Mouse (Mus musculus) spleen, embryonic (tissue): ENCODE results near the gene Tsga10ip.

Experiments
- CTCF ChIA-PET: fragments of 350-600 bp; sonication (Branson Sonifier 250); formaldehyde crosslinking; loops from one replicate; lab custom pipeline; 2022; lab: Charles Lee

Tsga10ip gene

GRCm38 (mm10) chr19:5395371-5395770 lies 7.0 kb downstream of the Tsga10ip start:
- CTCF ChIA-PET, result no interaction called here

- CTCF ChIA-PET, result no interaction called here
These were observed 8.2 kb downstream of the Tsga10ip start for GRCm38 (mm10) chr19:5394168-5394567.

GRCm38 (mm10) chr19:5392892-5393291 lies 9.4 kb downstream of the Tsga10ip start:
- CTCF ChIA-PET, result interaction anchor here (0.6 kb wide), 1 partner anchor 106 kb away, joined by 5 read pairs; no protein-coding TSS in a partner anchor

- CTCF ChIA-PET, result interaction anchor here (0.6 to 1.2 kb wide), 5 partner anchors 13 to 427 kb away, joined by 3 to 4 read pairs (median 3); no protein-coding TSS in a partner anchor
These were observed 11.9 kb downstream of the Tsga10ip start for GRCm38 (mm10) chr19:5390416-5390815.

- CTCF ChIA-PET, result interaction anchor here (1.1 kb wide), 2 partner anchors 15 to 16 kb away, joined by 3 to 4 read pairs; no protein-coding TSS in a partner anchor
These were observed 12.7 kb downstream of the Tsga10ip start for GRCm38 (mm10) chr19:5389647-5390046.

GRCm38 (mm10) chr19:5388588-5389242 lies 13.6 kb downstream of the Tsga10ip start, which contains the start of gene Sart1:
Gene Sart1, minus strand, starts transcription at chr19:5388703.
- CTCF ChIA-PET, result interaction anchor here (0.6 kb wide), 1 partner anchor 96 kb away, joined by 3 read pairs; no protein-coding TSS in a partner anchor

GRCm38 (mm10) chr19:5388011-5388441 lies 14.3 kb downstream of the Tsga10ip start:
- CTCF ChIA-PET, result interaction anchor here (0.6 kb wide), 1 partner anchor 95 kb away, joined by 3 read pairs; no protein-coding TSS in a partner anchor

GRCm38 (mm10) chr19:5384715-5385114 lies 17.6 kb downstream of the Tsga10ip start:
- CTCF ChIA-PET, result no interaction called here

- CTCF ChIA-PET, result no interaction called here
These were observed 19.0 kb downstream of the Tsga10ip start for GRCm38 (mm10) chr19:5383326-5383725.

- CTCF ChIA-PET, result no interaction called here
These were observed 24.9 kb downstream of the Tsga10ip start for GRCm38 (mm10) chr19:5377446-5377845.

GRCm38 (mm10) chr19:5374748-5375147 lies 27.6 kb downstream of the Tsga10ip start:
- CTCF ChIA-PET, result no interaction called here

GRCm38 (mm10) chr19:5374177-5374576 lies 28.1 kb downstream of the Tsga10ip start:
- CTCF ChIA-PET, result no interaction called here

GRCm38 (mm10) chr19:5372724-5373123 lies 29.6 kb downstream of the Tsga10ip start:
- CTCF ChIA-PET, result no interaction called here

GRCm38 (mm10) chr19:5370932-5371331 lies 31.4 kb downstream of the Tsga10ip start:
- CTCF ChIA-PET, result no interaction called here

- CTCF ChIA-PET, result interaction anchor here (0.7 kb wide), 1 partner anchor 29 kb away, joined by 3 read pairs; no protein-coding TSS in a partner anchor
These were observed 34.9 kb downstream of the Tsga10ip start for GRCm38 (mm10) chr19:5367455-5367854.

GRCm38 (mm10) chr19:5367053-5367359 lies 35.3 kb downstream of the Tsga10ip start, which contains the start of gene Banf1:
Gene Banf1, minus strand, starts transcription at chr19:5367168.
- CTCF ChIA-PET, result interaction anchor here (0.7 kb wide), 1 partner anchor 29 kb away, joined by 3 read pairs; no protein-coding TSS in a partner anchor

GRCm38 (mm10) chr19:5366175-5367052 lies 35.9 kb downstream of the Tsga10ip start, which contains the start of gene Eif1ad:
Gene Eif1ad, plus strand, starts transcription at chr19:5366741.
- CTCF ChIA-PET, result interaction anchor here (0.7 kb wide), 1 partner anchor 345 kb away, joined by 3 read pairs; no protein-coding TSS in a partner anchor

GRCm38 (mm10) chr19:5365751-5366150 lies 36.6 kb downstream of the Tsga10ip start:
- CTCF ChIA-PET, result interaction anchor here (0.7 kb wide), 1 partner anchor 344 kb away, joined by 3 read pairs; no protein-coding TSS in a partner anchor

GRCm38 (mm10) chr19:5364124-5364523 lies 38.2 kb downstream of the Tsga10ip start:
- CTCF ChIA-PET, result no interaction called here

GRCm38 (mm10) chr19:5362186-5362585 lies 40.1 kb downstream of the Tsga10ip start:
- CTCF ChIA-PET, result no interaction called here

GRCm38 (mm10) chr19:5356080-5356479 lies 46.2 kb downstream of the Tsga10ip start:
- CTCF ChIA-PET, result interaction anchor here (0.5 kb wide), 1 partner anchor 238 kb away, joined by 4 read pairs; no protein-coding TSS in a partner anchor

GRCm38 (mm10) chr19:5353609-5354008 lies 48.7 kb downstream of the Tsga10ip start:
- CTCF ChIA-PET, result no interaction called here
